Mouse (Mus musculus) neural tube, embryonic 13.5 days (tissue): Measurements from ENCODE around the gene Fgfbp3. TPM values are rescaled to one million over a fixed set of nuclear protein-coding genes. Genes with fewer than 3 reads are reported as not detected.
"Not testable (repeated sequence)": the region's sequence is repeated elsewhere in the genome, so short reads cannot be mapped to it uniquely, and the experiment has no call there.

Experiments used
- ATAC-seq: fragments of 200-750 bp; cut with Nextera tagmentation; 2 replicates; pipeline ENCODE4 v1.8.0; 2017; ENCODE audit warnings: low read depth, mild to moderate bottlenecking, moderate TSS enrichment, moderate library complexity
- H3K27ac ChIP-seq: fragments of 300-500 bp; sonication (generic); replicated peaks from 2 replicates; pipeline ENCODE4 v1.5.1; 2015; ENCODE audit warnings: moderate library complexity, mild to moderate bottlenecking, inconsistent platforms
- H3K27me3 ChIP-seq: fragments of 300-500 bp; sonication (generic); 2 replicates; pipeline ENCODE4 v1.6.1; 2015; ENCODE audit warnings: mild to moderate bottlenecking, inconsistent platforms
- H3K36me3 ChIP-seq: fragments of 300-500 bp; sonication (generic); 2 replicates; pipeline ENCODE4 v1.6.1; 2015; ENCODE audit warnings: mild to moderate bottlenecking, inconsistent platforms
- H3K4me1 ChIP-seq: fragments of 300-500 bp; sonication (generic); replicated peaks from 2 replicates; pipeline ENCODE4 v1.6.1; 2015; ENCODE audit warnings: inconsistent platforms
- H3K4me2 ChIP-seq: fragments of 300-500 bp; sonication (generic); 2 replicates; pipeline ENCODE4 v1.6.1; 2015; ENCODE audit warnings: inconsistent platforms, mild to moderate bottlenecking, moderate library complexity
- H3K4me3 ChIP-seq: fragments of 300-500 bp; sonication (generic); 2 replicates; pipeline ENCODE4 v1.5.1; 2015; ENCODE audit warnings: mild to moderate bottlenecking, inconsistent platforms
- H3K9ac ChIP-seq: fragments of 300-500 bp; sonication (generic); 2 replicates; pipeline ENCODE4 v1.6.1; 2015; ENCODE audit warnings: moderate library complexity, mild to moderate bottlenecking, inconsistent platforms
- H3K9me3 ChIP-seq: fragments of 300-500 bp; sonication (generic); 2 replicates; pipeline ENCODE4 v1.6.1; 2016; ENCODE audit warnings: inconsistent platforms
- WGBS: fragments of 180-500 bp; shearing (Covaris S2); methylation state at CpG from one replicate; pipeline ENCODE4 v1.1.7; 2015; 5-methylcytosine and 5-hydroxymethylcytosine counted together
- polyA plus RNA-seq: library from polyadenylated mRNA; unstranded; fragments of >200 nt; fragmentation: Nextera tagmentation; extraction: Ambion mirVana; gene quantifications from 2 replicates; pipeline ENCODE4 v1.2.1, GENCODE M21; 2015

Fgfbp3 gene
- 110 and 124 TPM in 2 replicates for polyA plus RNA-seq

DNA sequence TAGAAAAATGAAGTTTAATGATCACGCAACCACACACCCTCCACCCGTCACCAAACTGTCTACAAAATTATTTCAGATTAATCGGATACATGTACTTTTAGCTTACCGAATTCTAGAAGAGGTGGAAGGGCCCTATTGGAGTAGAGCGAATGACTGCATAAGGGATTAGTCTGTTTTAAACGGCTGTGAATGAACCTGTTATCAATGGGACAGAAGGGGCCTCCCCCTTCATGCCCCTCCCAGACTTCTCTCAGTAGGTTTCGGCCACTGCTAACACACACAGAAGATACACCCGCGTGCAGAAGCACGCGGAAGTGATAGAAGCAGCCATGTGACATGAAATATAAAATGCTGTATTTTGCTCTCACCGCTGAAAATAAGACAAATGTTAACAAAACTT lies at the start of gene Fgfbp3:
Fgfbp3 (minus strand) TSS at position 150 of the 400 bp plus-strand sequence.
- peak within 1 kb of the TSS; percentile 95 for H3K27ac ChIP-seq
- H3K27me3 ChIP-seq = peaks cover 6% of the 10 kb centered on the region; the same call in 1 of the 2 replicates
- no peaks in the 10 kb centered on the region for H3K36me3 ChIP-seq
- WGBS = 6% methylated on average over 12 of the region's 12 CpGs
- H3K4me3 ChIP-seq = peak within 1 kb of the TSS; percentile 95
- peak within 1 kb of the TSS; percentile 77 for H3K4me2 ChIP-seq
- peaks cover 18% of the 10 kb centered on the region for H3K4me1 ChIP-seq
- no peaks in the 10 kb centered on the region for H3K9me3 ChIP-seq
- peak; percentile 29; the same call in 1 of the 2 replicates for ATAC-seq
- peak within 1 kb of the TSS; percentile 93 for H3K9ac ChIP-seq

DNA sequence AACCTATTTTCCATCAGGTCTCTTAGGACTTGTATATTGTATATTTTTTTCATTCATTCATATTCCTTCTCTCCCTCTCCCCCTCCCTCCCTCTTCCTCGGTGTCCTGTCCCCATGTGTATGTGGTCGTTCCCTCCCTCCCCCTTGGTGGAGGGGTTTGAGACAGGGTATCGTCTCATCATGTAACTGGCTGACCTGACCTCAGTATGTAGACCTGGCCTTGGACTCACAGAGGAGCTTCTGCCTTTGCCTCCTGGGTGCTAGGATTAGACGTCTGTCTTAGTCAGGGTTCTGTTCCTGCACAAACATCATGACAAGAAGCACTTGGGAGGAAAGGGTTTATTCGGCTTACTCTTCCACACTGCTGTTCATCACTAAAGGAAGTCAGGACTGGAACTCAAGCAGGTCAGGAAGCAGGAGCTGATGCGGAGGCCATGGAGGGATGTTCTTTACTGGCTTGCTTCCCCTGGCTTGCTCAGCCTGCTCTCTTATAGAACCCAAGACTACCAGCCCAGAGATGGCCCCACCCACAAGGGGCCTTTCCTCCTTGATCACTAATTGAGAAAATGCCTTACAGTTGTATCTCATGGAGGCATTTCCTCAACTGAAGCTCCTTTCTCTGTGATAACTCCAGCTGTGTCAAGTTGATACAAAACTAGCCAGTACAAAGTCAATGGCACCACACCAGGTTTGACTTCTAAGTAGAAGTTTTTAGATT lies 43.3 kb upstream of the Fgfbp3 start:
- not testable (repeated sequence) for H3K4me2 ChIP-seq, H3K27me3 ChIP-seq, ATAC-seq, H3K9me3 ChIP-seq, H3K4me3 ChIP-seq, H3K9ac ChIP-seq, H3K4me1 ChIP-seq, H3K27ac ChIP-seq
- peaks cover 55% of the 10 kb centered on the region for H3K36me3 ChIP-seq
- WGBS = 94% methylated on average over 6 of the region's 6 CpGs

DNA sequence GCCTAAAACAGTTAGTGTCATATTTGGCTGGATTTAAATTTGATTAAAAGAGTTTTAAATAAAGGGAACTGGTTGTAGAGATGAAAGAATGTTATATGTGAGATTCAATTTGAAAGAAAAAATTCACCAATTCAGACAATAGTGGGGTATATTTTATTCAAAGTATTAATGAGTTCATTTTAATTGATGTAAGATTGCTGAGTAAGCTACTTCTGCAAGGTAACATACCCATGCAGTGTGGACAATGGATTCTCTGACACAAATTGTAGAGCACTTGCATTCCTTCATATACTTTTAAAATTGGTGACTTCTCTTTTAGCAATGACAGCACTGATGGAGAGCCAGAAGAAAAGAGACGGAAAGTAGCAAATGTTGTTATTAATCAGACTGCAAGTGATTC lies 41.9 kb upstream of the Fgfbp3 start:
- no peak for ATAC-seq
- H3K4me1 ChIP-seq = no peaks in the 10 kb centered on the region
- no peak overlapping the region for H3K27ac ChIP-seq
- WGBS = 96% methylated on average over 1 of the region's 1 CpGs
- H3K9me3 ChIP-seq = no peaks in the 10 kb centered on the region
- H3K36me3 ChIP-seq = peaks cover 55% of the 10 kb centered on the region
- no peak overlapping the region for H3K4me3 ChIP-seq
- no peak overlapping the region for H3K4me2 ChIP-seq
- no peaks in the 10 kb centered on the region for H3K27me3 ChIP-seq
- H3K9ac ChIP-seq = no peak overlapping the region

DNA sequence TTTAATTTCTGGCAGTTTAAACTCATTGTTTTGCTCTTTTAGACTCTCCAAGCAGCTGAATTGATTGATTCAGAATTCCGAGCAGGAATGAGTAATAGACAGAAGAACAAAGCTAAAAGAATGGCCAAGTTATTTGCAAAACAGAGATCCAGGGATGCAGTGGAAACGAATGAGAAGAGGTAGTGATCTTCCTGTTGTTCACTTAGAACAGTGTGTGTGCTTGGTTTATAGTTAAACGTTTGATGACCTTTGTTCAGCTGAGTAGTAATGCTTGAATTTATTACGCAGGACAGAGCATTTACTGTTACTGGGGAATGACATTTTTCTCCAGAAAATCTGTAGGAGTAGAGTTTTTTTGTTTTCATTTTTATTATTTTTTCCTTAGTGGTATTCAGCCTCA lies 38.9 kb upstream of the Fgfbp3 start:
- H3K27me3 ChIP-seq = no peaks in the 10 kb centered on the region
- H3K9me3 ChIP-seq = no peaks in the 10 kb centered on the region
- H3K4me1 ChIP-seq = no peaks in the 10 kb centered on the region
- H3K4me2 ChIP-seq = no peak overlapping the region
- no peak overlapping the region for H3K4me3 ChIP-seq
- ATAC-seq = no peak
- no peak overlapping the region for H3K9ac ChIP-seq
- H3K27ac ChIP-seq = no peak overlapping the region
- H3K36me3 ChIP-seq = peaks cover 39% of the 10 kb centered on the region
- 81% methylated on average over 4 of the region's 4 CpGs for WGBS

DNA sequence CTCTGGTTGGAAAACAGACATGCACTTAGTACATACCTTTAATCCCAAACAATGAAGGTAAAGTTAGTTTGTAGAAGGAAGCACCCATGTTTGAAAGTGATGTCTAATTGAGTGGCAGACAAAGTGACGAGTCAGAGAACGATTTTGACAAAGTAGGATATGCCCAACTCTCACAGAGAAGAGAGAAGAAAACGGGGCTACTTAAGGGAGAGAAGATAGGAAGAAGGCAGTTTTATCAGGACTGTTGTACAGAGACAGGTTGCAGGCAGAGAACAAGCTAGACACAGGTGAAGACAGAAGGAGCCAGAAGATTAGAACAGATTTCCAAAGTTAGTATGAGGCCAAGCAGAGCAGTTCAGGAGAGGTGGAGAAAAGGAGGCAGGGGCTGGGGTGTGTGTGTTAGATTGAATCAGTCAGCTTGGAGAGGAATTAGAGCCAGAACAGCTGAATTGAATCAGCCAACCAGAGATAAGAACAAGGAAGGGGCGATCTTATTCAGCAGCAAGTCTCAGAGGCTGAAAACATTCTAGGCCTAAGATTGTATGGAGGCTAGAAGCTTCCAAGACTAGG lies 34.3 kb upstream of the Fgfbp3 start:
- Histone ChIP-seq H3K27ac (no peak overlapping the region), H3K9ac (no peak overlapping the region), H3K27me3 (no peaks in the 10 kb centered on the region), H3K4me1 (no peaks in the 10 kb centered on the region), H3K36me3 (peaks cover 15% of the 10 kb centered on the region), H3K4me3 (no peak overlapping the region), H3K9me3 (no peaks in the 10 kb centered on the region), H3K4me2 (no peak overlapping the region)
- no peak for ATAC-seq
- 86% methylated on average over 4 of the region's 4 CpGs for WGBS

DNA sequence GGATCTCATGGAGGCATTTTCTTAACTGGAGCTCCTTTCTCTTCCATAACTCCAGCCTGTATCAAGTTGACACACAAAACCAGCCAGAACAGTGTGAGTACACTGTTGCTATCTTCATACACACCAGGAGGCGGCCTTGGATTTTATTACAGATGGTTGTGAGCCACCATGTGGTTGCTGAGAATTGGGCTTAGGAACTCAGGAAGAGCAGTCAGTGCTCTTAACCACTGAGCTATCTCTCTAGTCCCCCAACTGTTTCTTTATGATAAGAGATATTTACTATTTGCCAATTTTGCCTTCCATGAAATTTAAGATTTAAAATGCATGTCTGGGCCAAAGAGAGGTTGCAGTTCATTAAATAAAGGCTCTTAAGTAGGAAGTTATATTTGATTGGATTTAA lies 20.6 kb upstream of the Fgfbp3 start:
- WGBS = 95% methylated on average over 1 of the region's 1 CpGs
- Histone ChIP-seq H3K27ac (no peak overlapping the region), H3K9me3 (no peaks in the 10 kb centered on the region), H3K36me3 (no peaks in the 10 kb centered on the region), H3K4me3 (no peak overlapping the region), H3K4me1 (no peaks in the 10 kb centered on the region), H3K9ac (no peak overlapping the region), H3K27me3 (no peaks in the 10 kb centered on the region), H3K4me2 (no peak overlapping the region)
- ATAC-seq = no peak

DNA sequence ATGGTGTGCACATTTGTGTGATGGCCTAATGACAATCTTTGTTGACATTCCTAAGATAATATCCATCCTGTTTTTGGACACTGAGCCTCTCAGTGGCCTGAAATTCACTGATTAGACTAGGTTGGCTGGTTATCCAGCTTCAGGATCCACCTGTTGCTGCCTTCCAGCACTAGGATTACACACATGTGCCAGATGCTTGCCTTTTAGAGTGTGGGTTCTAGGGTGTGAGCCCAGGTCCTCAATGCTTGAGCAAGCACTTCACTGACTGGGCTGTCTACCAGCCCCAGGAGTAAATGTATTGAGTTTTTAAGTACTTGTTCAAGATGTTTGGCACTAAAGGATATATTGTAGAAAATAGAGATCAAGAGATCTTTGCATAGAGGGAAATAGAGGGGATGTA lies 18.6 kb upstream of the Fgfbp3 start:
- Histone ChIP-seq H3K27me3 (no peaks in the 10 kb centered on the region), H3K27ac (no peak overlapping the region), H3K4me1 (no peaks in the 10 kb centered on the region), H3K36me3 (no peaks in the 10 kb centered on the region), H3K9ac (no peak overlapping the region), H3K4me2 (no peak overlapping the region), H3K4me3 (no peak overlapping the region), H3K9me3 (no peaks in the 10 kb centered on the region)
- ATAC-seq = no peak

DNA sequence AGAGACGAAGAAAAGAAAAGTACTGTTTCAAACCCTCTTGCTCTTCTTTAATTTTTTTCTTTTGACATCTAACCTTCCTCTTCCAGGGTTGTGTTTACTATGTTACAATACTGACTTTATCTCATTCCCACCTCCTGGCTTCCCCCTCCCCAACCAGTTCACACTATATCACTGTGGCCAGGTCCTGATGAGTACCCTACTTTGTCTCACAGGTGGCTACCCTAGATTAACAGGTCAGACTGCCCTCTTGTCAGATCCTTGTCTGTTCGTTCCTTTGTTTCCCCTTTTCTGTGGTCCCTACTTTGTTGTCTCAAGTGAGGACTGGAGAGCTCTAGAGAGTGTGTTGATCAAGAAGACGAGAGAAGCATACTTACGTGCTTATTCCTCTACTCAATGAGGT lies 16.9 kb upstream of the Fgfbp3 start:
- no peak for ATAC-seq

DNA sequence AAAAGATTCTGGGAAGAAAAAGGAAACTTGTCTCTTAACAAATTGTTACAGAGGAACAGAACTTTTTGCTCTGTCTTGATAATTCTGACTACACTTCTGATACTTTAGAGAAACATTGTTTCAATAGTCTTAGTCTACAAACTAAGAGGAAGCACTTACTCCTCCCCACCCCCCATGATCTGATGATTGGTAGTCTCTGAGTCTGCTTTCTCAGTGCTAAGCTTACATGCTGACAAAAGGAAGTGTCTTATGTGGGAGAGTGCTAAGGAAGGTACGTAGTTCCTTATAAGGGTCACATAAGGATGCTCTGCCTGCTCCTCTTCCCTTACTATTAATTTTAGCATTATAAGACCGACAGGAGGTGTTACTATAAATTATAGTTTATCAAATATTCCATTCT lies 13.2 kb upstream of the Fgfbp3 start:
- H3K27me3 ChIP-seq = no peaks in the 10 kb centered on the region
- no peak overlapping the region for H3K4me3 ChIP-seq
- no peaks in the 10 kb centered on the region for H3K9me3 ChIP-seq
- WGBS = 95% methylated on average over 2 of the region's 2 CpGs
- no peak overlapping the region for H3K27ac ChIP-seq
- ATAC-seq = no peak
- H3K4me2 ChIP-seq = no peak overlapping the region
- peaks cover 10% of the 10 kb centered on the region for H3K4me1 ChIP-seq
- no peak overlapping the region for H3K9ac ChIP-seq
- H3K36me3 ChIP-seq = no peaks in the 10 kb centered on the region

More for the DNA sequence above, 16.9 kb upstream of the Fgfbp3 start:
- Histone ChIP-seq H3K27me3 (no peaks in the 10 kb centered on the region), H3K4me1 (no peaks in the 10 kb centered on the region), H3K9ac (no peak overlapping the region), H3K4me3 (no peak overlapping the region), H3K4me2 (no peak overlapping the region), H3K27ac (no peak overlapping the region), H3K9me3 (no peaks in the 10 kb centered on the region), H3K36me3 (no peaks in the 10 kb centered on the region)
- 96% methylated on average over 4 of the region's 4 CpGs for WGBS

DNA sequence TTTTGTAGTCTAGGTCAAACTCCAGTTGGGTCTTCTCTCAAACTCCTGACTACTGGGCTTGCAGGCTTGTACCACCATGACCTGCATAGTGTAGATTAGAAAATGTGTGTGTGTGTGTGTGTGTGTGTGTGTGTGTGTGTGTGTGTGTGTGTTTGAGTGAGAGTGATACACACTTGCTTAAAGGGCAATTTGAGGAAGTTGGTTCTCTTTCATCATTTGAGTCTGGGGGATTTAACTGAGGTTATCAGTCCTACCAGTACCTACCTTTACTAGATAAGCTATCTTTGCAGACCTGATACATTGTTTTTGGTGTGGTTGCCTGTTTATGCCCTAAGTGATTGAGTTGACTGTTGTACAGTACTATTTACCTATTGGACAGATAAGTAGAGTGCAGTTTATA lies 12.7 kb upstream of the Fgfbp3 start:
- H3K36me3 ChIP-seq = no peaks in the 10 kb centered on the region
- H3K27ac ChIP-seq = no peak overlapping the region
- no peaks in the 10 kb centered on the region for H3K9me3 ChIP-seq
- H3K9ac ChIP-seq = no peak overlapping the region
- no peak overlapping the region for H3K4me2 ChIP-seq
- no peak for ATAC-seq
- no peaks in the 10 kb centered on the region for H3K27me3 ChIP-seq
- no peak overlapping the region for H3K4me3 ChIP-seq
- H3K4me1 ChIP-seq = peaks cover 15% of the 10 kb centered on the region

DNA sequence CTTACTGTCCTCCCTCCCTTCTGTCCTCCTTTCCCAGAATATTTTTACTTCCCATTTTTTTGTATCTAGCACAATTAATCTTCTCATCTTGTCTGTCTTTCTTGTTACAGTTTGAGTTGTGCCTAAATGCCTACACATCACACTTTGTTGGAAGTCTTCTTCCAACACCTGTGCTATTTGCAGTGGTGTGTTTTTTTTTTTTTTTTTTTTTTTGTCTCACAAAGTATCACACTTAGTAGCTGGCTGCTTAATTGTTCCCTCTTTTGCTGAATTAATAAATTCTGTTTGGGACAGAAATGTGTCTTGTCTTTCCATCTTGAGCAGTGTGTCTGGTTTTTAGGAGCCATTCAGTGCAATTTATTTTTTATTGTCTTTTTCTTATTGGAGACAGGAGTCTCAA lies 10.4 kb upstream of the Fgfbp3 start:
- no peak for ATAC-seq
- Histone ChIP-seq H3K9me3 (no peaks in the 10 kb centered on the region), H3K4me3 (no peak overlapping the region)

DNA sequence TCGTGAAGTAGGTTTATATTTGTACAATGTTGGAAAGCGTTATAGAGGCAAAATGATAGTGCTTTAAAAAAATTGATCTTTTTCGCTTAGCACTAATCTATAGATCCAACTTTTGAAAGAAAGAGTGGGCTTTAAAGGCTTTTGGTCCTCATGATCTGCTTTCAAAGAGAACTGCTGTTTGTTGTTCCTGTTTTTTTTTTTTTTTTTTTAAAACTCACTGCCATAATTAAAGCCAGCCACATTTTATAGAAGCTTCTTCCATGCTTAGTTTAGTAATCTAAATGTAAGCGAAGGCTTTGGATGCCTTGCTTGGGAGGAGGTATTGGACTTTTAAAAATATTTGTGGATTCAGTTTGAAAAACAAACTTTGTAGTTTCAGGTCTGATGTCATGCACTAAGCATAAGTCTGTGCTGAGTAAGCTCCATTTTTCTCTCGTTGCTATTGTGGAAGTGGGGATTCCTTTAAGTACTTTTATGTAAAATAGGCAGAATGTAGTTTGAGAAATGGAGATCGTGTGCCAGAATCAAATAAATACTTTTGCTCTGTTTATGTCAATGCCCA lies 8.5 kb upstream of the Fgfbp3 start:
- H3K4me3 ChIP-seq = no peak overlapping the region

More for the DNA sequence above, 10.4 kb upstream of the Fgfbp3 start:
- H3K27me3 ChIP-seq = no peaks in the 10 kb centered on the region
- H3K9ac ChIP-seq = no peak overlapping the region
- H3K36me3 ChIP-seq = no peaks in the 10 kb centered on the region
- no peak overlapping the region for H3K4me2 ChIP-seq
- H3K27ac ChIP-seq = no peak overlapping the region
- H3K4me1 ChIP-seq = peaks cover 28% of the 10 kb centered on the region

More for the DNA sequence above, 8.5 kb upstream of the Fgfbp3 start:
- no peak overlapping the region for H3K27ac ChIP-seq
- no peaks in the 10 kb centered on the region for H3K9me3 ChIP-seq
- 0 out of 2 replicates have a peak, but pooled peaks cover 6% of the 10 kb centered on the region for H3K27me3 ChIP-seq
- no peak for ATAC-seq
- no peaks in the 10 kb centered on the region for H3K36me3 ChIP-seq
- peaks cover 29% of the 10 kb centered on the region for H3K4me1 ChIP-seq
- no peak overlapping the region for H3K9ac ChIP-seq
- WGBS = 83% methylated on average over 6 of the region's 6 CpGs
- peak overlapping the region; percentile 77 for H3K4me2 ChIP-seq
